Mouse (Mus musculus) CH12.LX (cell line): Measurements from ENCODE around the gene Hyal3. TPM values are rescaled to one million over a fixed set of nuclear protein-coding genes. Genes with fewer than 3 reads are reported as not detected.

Source experiments
- DNase-seq: peaks from one replicate; pipeline ENCODE4 v3.0.0-alpha.2; 2013; ENCODE audit errors: extremely low read depth
- H3K27ac ChIP-seq: 2 replicates; pipeline ENCODE4 v1.5.1; 2012; ENCODE audit warnings: low read depth, mild to moderate bottlenecking, control low read depth, moderate library complexity; ENCODE audit not compliant: insufficient read depth
- H3K27me3 ChIP-seq: replicated peaks from 2 replicates; pipeline ENCODE3; 2012; ENCODE audit warnings: inconsistent platforms
- H3K36me3 ChIP-seq, 2 experiments: replicated peaks in 1 of 2; 2 replicates each; pipeline versions ENCODE3 to v1.6.1; 2012; ENCODE audit warnings: inconsistent platforms in 1 of 2, low read length in 1 of 2, mild to moderate bottlenecking in 1 of 2, mixed read lengths in 1 of 2, moderate library complexity in 1 of 2; ENCODE audit not compliant: control insufficient read depth in 1 of 2, insufficient read depth in 1 of 2
- H3K4me1 ChIP-seq, 2 experiments: 2 replicates each; pipeline ENCODE4 v1.6.1; 2012; ENCODE audit warnings: inconsistent platforms in 1 of 2, moderate library complexity in 1 of 2; ENCODE audit not compliant: insufficient read depth in 2 of 2, control insufficient read depth in 1 of 2
- H3K4me2 ChIP-seq: 2 replicates; pipeline ENCODE4 v1.6.1; 2012; ENCODE audit warnings: low read depth, mild to moderate bottlenecking, control low read depth; ENCODE audit not compliant: poor library complexity, insufficient read depth, severe bottlenecking
- H3K4me3 ChIP-seq, 3 experiments: fragments of 150-350 bp in 1 of 3; sonication (generic) in 1 of 3; replicated peaks in 1 of 3; 2 replicates each; pipeline versions ENCODE3 to v1.5.1; 2011 to 2012; ENCODE audit warnings: low read depth in 2 of 3, low read length in 2 of 3, mild to moderate bottlenecking in 2 of 3, moderate library complexity in 2 of 3, control low read depth in 1 of 3, improper control_type of control experiment in 1 of 3, inconsistent platforms in 1 of 3, mixed read lengths in 1 of 3; ENCODE audit not compliant: poor library complexity in 1 of 3
- H3K79me2 ChIP-seq: replicated peaks from 2 replicates; pipeline ENCODE4 v1.6.1; 2012; ENCODE audit warnings: mild to moderate bottlenecking, moderate library complexity; ENCODE audit not compliant: control insufficient read depth, poor library complexity, insufficient read depth, severe bottlenecking; ENCODE audit errors: extremely low read depth
- H3K9ac ChIP-seq: 2 replicates; pipeline ENCODE4 v1.6.1; 2012; ENCODE audit warnings: low read depth, mild to moderate bottlenecking, control low read depth, moderate library complexity; ENCODE audit not compliant: insufficient read depth
- H3K9me3 ChIP-seq: replicated peaks from 2 replicates; pipeline ENCODE3; 2012; ENCODE audit warnings: low read length, inconsistent platforms, mixed read lengths
- BHLHE40 ChIP-seq: IDR thresholded peaks from 2 replicates; pipeline ENCODE4 v1.6.1; 2011; ENCODE audit warnings: mild to moderate bottlenecking, low read depth, low read length, improper control_type of control experiment
- CHD1 ChIP-seq: IDR thresholded peaks from 2 replicates; pipeline ENCODE4 v1.6.1; 2012; ENCODE audit warnings: low read depth, low read length, improper control_type of control experiment, inconsistent platforms
- CHD2 ChIP-seq: IDR thresholded peaks from 2 replicates; pipeline ENCODE4 v1.6.1; 2011; ENCODE audit warnings: low read length, improper control_type of control experiment
- CTCF ChIP-seq, 2 experiments: IDR thresholded peaks in 1 of 2; conservative IDR thresholded peaks in 1 of 2; 2 replicates each; pipeline ENCODE4 v1.5.1; 2011 to 2012; ENCODE audit warnings: low read depth in 2 of 2, low read length in 2 of 2, improper control_type of control experiment in 1 of 2, inconsistent platforms in 1 of 2, mild to moderate bottlenecking in 1 of 2, moderate library complexity in 1 of 2
- E2F4 ChIP-seq: IDR thresholded peaks from 2 replicates; pipeline ENCODE4 v1.6.1; 2011; ENCODE audit warnings: low read depth, low read length, improper control_type of control experiment; ENCODE audit not compliant: insufficient replicate concordance
- ELF1 ChIP-seq: IDR thresholded peaks from 2 replicates; pipeline ENCODE4 v1.6.1; 2014; ENCODE audit warnings: low read depth, mild to moderate bottlenecking, inconsistent platforms, low read length, improper control_type of control experiment
- EP300 ChIP-seq: IDR thresholded peaks from 2 replicates; pipeline ENCODE4 v1.6.1; 2011; ENCODE audit warnings: low read length, improper control_type of control experiment
- ETS1 ChIP-seq: conservative IDR thresholded peaks from 2 replicates; pipeline ENCODE4 v1.6.1; 2012; ENCODE audit warnings: low read depth, mild to moderate bottlenecking, inconsistent platforms, low read length, improper control_type of control experiment, moderate library complexity
- GABPA ChIP-seq: IDR thresholded peaks from 2 replicates; pipeline ENCODE4 v1.6.1; 2012; ENCODE audit warnings: low read depth, low read length, improper control_type of control experiment, inconsistent platforms; ENCODE audit not compliant: insufficient replicate concordance
- HCFC1 ChIP-seq: IDR thresholded peaks from 2 replicates; pipeline ENCODE4 v1.6.1; 2012; ENCODE audit warnings: low read depth, mild to moderate bottlenecking, inconsistent platforms, low read length, improper control_type of control experiment
- IRF4 ChIP-seq: IDR thresholded peaks from 2 replicates; pipeline ENCODE4 v1.6.1; 2014; ENCODE audit warnings: low read depth, mild to moderate bottlenecking, inconsistent platforms, low read length, improper control_type of control experiment
- JUN ChIP-seq: IDR thresholded peaks from 2 replicates; pipeline ENCODE4 v1.6.1; 2011; ENCODE audit warnings: low read depth, mild to moderate bottlenecking, low read length, improper control_type of control experiment, moderate library complexity; ENCODE audit not compliant: insufficient read depth
- JUND ChIP-seq: conservative IDR thresholded peaks from 2 replicates; pipeline ENCODE4 v1.6.1; 2011; ENCODE audit warnings: low read depth, low read length, improper control_type of control experiment
- KAT2A ChIP-seq: IDR thresholded peaks from 2 replicates; pipeline ENCODE4 v1.6.1; 2012; ENCODE audit warnings: low read length, improper control_type of control experiment, inconsistent platforms; ENCODE audit not compliant: insufficient replicate concordance
- MAFK ChIP-seq: IDR thresholded peaks from 2 replicates; pipeline ENCODE4 v1.6.1; 2011; ENCODE audit warnings: low read length, improper control_type of control experiment; ENCODE audit not compliant: insufficient replicate concordance
- MAX ChIP-seq: IDR thresholded peaks from 2 replicates; pipeline ENCODE4 v1.6.1; 2011; ENCODE audit warnings: low read length, improper control_type of control experiment
- MAZ ChIP-seq: IDR thresholded peaks from 2 replicates; pipeline ENCODE4 v1.6.1; 2012; ENCODE audit warnings: low read depth, mild to moderate bottlenecking, inconsistent platforms, low read length, improper control_type of control experiment, moderate library complexity
- MEF2A ChIP-seq: IDR thresholded peaks from 2 replicates; pipeline ENCODE4 v1.6.1; 2014; ENCODE audit warnings: low read depth, mild to moderate bottlenecking, inconsistent platforms, low read length, improper control_type of control experiment, borderline replicate concordance
- MXI1 ChIP-seq: IDR thresholded peaks from 2 replicates; pipeline ENCODE4 v1.6.1; 2011; ENCODE audit warnings: mild to moderate bottlenecking, low read depth, low read length, improper control_type of control experiment
- MYC ChIP-seq: IDR thresholded peaks from 2 replicates; pipeline ENCODE4 v1.6.1; 2011; ENCODE audit warnings: low read depth, mild to moderate bottlenecking, improper control_type of control experiment, low read length
- NELFE ChIP-seq: IDR thresholded peaks from 2 replicates; pipeline ENCODE4 v1.6.1; 2011; ENCODE audit warnings: low read depth, low read length, improper control_type of control experiment
- NRF1 ChIP-seq: IDR thresholded peaks from 2 replicates; pipeline ENCODE4 v1.6.1; 2014; ENCODE audit warnings: low read depth, mild to moderate bottlenecking, inconsistent platforms, low read length, improper control_type of control experiment, moderate library complexity
- PAX5 ChIP-seq: IDR thresholded peaks from 2 replicates; pipeline ENCODE4 v1.6.1; 2012; ENCODE audit warnings: low read length, inconsistent platforms, mixed read lengths
- POLR2A ChIP-seq: IDR thresholded peaks from 2 replicates; pipeline ENCODE4 v1.6.1; 2011; ENCODE audit warnings: low read depth, mild to moderate bottlenecking, improper control_type of control experiment, low read length
- POLR2AphosphoS2 ChIP-seq: IDR thresholded peaks from 2 replicates; pipeline ENCODE4 v1.6.1; 2011; ENCODE audit warnings: low read depth, low read length, improper control_type of control experiment
- RAD21 ChIP-seq: IDR thresholded peaks from 2 replicates; pipeline ENCODE4 v1.6.1; 2011; ENCODE audit warnings: low read depth, mild to moderate bottlenecking, low read length, improper control_type of control experiment, moderate library complexity
- RCOR1 ChIP-seq: conservative IDR thresholded peaks from 2 replicates; pipeline ENCODE4 v1.6.1; 2012; ENCODE audit warnings: low read depth, mild to moderate bottlenecking, inconsistent platforms, low read length, improper control_type of control experiment
- SIN3A ChIP-seq: IDR thresholded peaks from 2 replicates; pipeline ENCODE4 v1.6.1; 2012; ENCODE audit warnings: low read length, improper control_type of control experiment, inconsistent platforms
- SMC3 ChIP-seq: IDR thresholded peaks from 2 replicates; pipeline ENCODE4 v1.6.1; 2011; ENCODE audit warnings: low read depth, low read length, improper control_type of control experiment
- TBP ChIP-seq: conservative IDR thresholded peaks from 2 replicates; pipeline ENCODE4 v1.6.1; 2011; ENCODE audit warnings: low read depth, low read length, improper control_type of control experiment
- TCF12 ChIP-seq: IDR thresholded peaks from 2 replicates; pipeline ENCODE4 v1.6.1; 2014; ENCODE audit warnings: low read depth, mild to moderate bottlenecking, inconsistent platforms, low read length, improper control_type of control experiment
- UBTF ChIP-seq: IDR thresholded peaks from 2 replicates; pipeline ENCODE4 v1.6.1; 2012; ENCODE audit warnings: low read depth, mild to moderate bottlenecking, inconsistent platforms, low read length, improper control_type of control experiment, moderate library complexity
- USF1 ChIP-seq: IDR thresholded peaks from 2 replicates; pipeline ENCODE4 v1.6.1; 2014; ENCODE audit warnings: low read depth, mild to moderate bottlenecking, inconsistent platforms, low read length, improper control_type of control experiment
- USF2 ChIP-seq: conservative IDR thresholded peaks from 2 replicates; pipeline ENCODE4 v1.6.1; 2011; ENCODE audit warnings: low read depth, low read length, improper control_type of control experiment
- ZC3H11A ChIP-seq: IDR thresholded peaks from 2 replicates; pipeline ENCODE4 v1.6.1; 2012; ENCODE audit warnings: low read depth, mild to moderate bottlenecking, inconsistent platforms, low read length, improper control_type of control experiment
- ZKSCAN1 ChIP-seq: IDR thresholded peaks from 2 replicates; pipeline ENCODE4 v1.6.1; 2012; ENCODE audit warnings: low read depth, inconsistent platforms, low read length, improper control_type of control experiment, borderline replicate concordance
- ZMIZ1 ChIP-seq: IDR thresholded peaks from 2 replicates; pipeline ENCODE4 v1.6.1; 2012; ENCODE audit warnings: low read depth, mild to moderate bottlenecking, inconsistent platforms, low read length, improper control_type of control experiment
- ZNF384 ChIP-seq: IDR thresholded peaks from 2 replicates; pipeline ENCODE4 v1.6.1; 2012; ENCODE audit warnings: low read depth, low read length, improper control_type of control experiment, inconsistent platforms
- dilution Hi-C: fragments of 300-500 bp; cut with MboI; formaldehyde crosslinking; loops from 2 replicates; pipeline ENCODE4 v1.14.3; 2020; ENCODE audit warnings: low sequenced_read_pairs; ENCODE audit not compliant: extremely low pct_unique_long_range_greater_than_20kb, extremely low pct_ligation_motif_present
- in situ Hi-C: fragments of 300-500 bp; cut with MboI; formaldehyde crosslinking; loops from 3 replicates; pipeline ENCODE4 v1.14.3; 2019; ENCODE audit warnings: low sequenced_read_pairs, low pct_ligation_motif_present, low pct_unique_long_range_greater_than_20kb, mixed read lengths
- polyA plus RNA-seq: library from polyadenylated mRNA; unstranded; fragments of >175 nt; gene quantifications from 2 replicates; pipeline ENCODE4 v1.2.1, GENCODE M21; 2012; ENCODE audit warnings: low read depth; ENCODE audit not compliant: insufficient read length
- total RNA-seq, 2 experiments: library from RNA; depleted of rRNA; stranded (reverse); fragments of 300-350 nt in 1 of 2; fragments of >200 nt in 1 of 2; gene quantifications; 2 replicates each; pipeline ENCODE4 v1.2.3; 2012 to 2014

Gene Hyal3
- total and polyA plus RNA-seq, 3 experiments, result 0.12 to 0.21 (median 0.13) TPM

- in situ Hi-C loops, result no loop called here
- H3K9ac ChIP-seq, result peak overlapping the region; percentile 16; the same call in 1 of the 2 replicates
- H3K4me1 ChIP-seq, result peaks cover 27 to 52% of the 10 kb centered on the region in 2 experiments
- no peak for TF ChIP-seq GABPA
- peak; percentile 98 for TF ChIP-seq SMC3
- no peak for TF ChIP-seq MAFK
- TF ChIP-seq MXI1, result peak; percentile 19; the same call in 1 of the 2 replicates
- no peak for TF ChIP-seq ZMIZ1
- peak; percentile 92 for TF ChIP-seq ZC3H11A
- TF ChIP-seq IRF4, result peak; percentile 74
- TF ChIP-seq CHD2, result no peak
- TF ChIP-seq RAD21, result peak; percentile 99
- no peak for TF ChIP-seq ETS1
- peak; percentile 49; the same call in 1 of the 2 replicates for TF ChIP-seq MEF2A
- peak; percentile 33; the same call in 1 of the 2 replicates for TF ChIP-seq POLR2A
- no peak for TF ChIP-seq TBP
- TF ChIP-seq PAX5, result no peak
- no peak for TF ChIP-seq KAT2A
- peak; percentile 52; the same call in 1 of the 2 replicates for TF ChIP-seq BHLHE40
- TF ChIP-seq JUN, result no peak
- no peak for TF ChIP-seq ZNF384
- no peak for TF ChIP-seq CHD1
- TF ChIP-seq MAZ, result no peak
- peak; percentile 58 for TF ChIP-seq ELF1
- TF ChIP-seq SIN3A, result 0 out of 2 replicates have a peak, but pooled peaks have one; percentile 61
- no peak for TF ChIP-seq POLR2AphosphoS2
- no peak; the same call in 1 of the 2 replicates for TF ChIP-seq NELFE
- no peak for TF ChIP-seq EP300
- TF ChIP-seq UBTF, result no peak
- TF ChIP-seq JUND, result 0 out of 2 replicates have a peak, but pooled peaks have one; percentile 14
- no peak for TF ChIP-seq RCOR1
- no peak for TF ChIP-seq ZKSCAN1
- peak; percentile 48; the same call in 1 of the 2 replicates for TF ChIP-seq NRF1
- TF ChIP-seq CTCF (conservative IDR thresholded peaks at IDR 0.05 in 1 of 2, IDR thresholded peaks at IDR 0.05 in 1 of 2; ENCODE audit: low read depth in 2 of 2, low read length in 2 of 2), result peak; percentile 94 to 99
- peak; percentile 46; the same call in 1 of the 2 replicates for TF ChIP-seq MAX
- TF ChIP-seq TCF12, result peak; percentile 58
- no peak for TF ChIP-seq USF1
- peak; percentile 73 for TF ChIP-seq MYC
- TF ChIP-seq USF2, result no peak
- no peak for TF ChIP-seq E2F4
- peak; percentile 37; the same call in 1 of the 2 replicates for TF ChIP-seq HCFC1
- no peak overlapping the region for H3K27ac ChIP-seq
- H3K4me2 ChIP-seq, result 0 out of 2 replicates have a peak overlapping the region, but pooled peaks have one; percentile 0
- no peaks in the 10 kb centered on the region for H3K79me2 ChIP-seq
- H3K27me3 ChIP-seq, result no peaks in the 10 kb centered on the region
- no peaks in the 10 kb centered on the region for H3K9me3 ChIP-seq
- DNase-seq, result peak; percentile 84
- H3K4me3 ChIP-seq, result no peak overlapping the region
- H3K36me3 ChIP-seq, result peaks cover 4 to 45% of the 10 kb centered on the region in 2 experiments
- dilution Hi-C loops, result no loop called here
Measured at GRCm38 (mm10) chr9:107602068-107602648, 21.5 kb downstream of the Hyal3 start.
